Mouse (Mus musculus) thymus, adult 2 months (tissue): ENCODE data around the gene Abhd16a. TPM values are rescaled to one million over a fixed set of nuclear protein-coding genes. Genes with fewer than 3 reads are reported as not detected.

ENCODE experiments used
- DNase-seq: peaks from one replicate; pipeline ENCODE4 v3.0.0; 2021
- H3K27ac ChIP-seq: fragments of 200-500 bp; 2 replicates; pipeline ENCODE4 v1.5.1; 2012; ENCODE audit warnings: low read length, control low read depth; ENCODE audit not compliant: control insufficient read depth, insufficient read depth
- H3K27me3 ChIP-seq: fragments of 200-500 bp; 2 replicates; pipeline ENCODE4 v1.6.1; 2012; ENCODE audit warnings: mild to moderate bottlenecking, low read length, moderate library complexity, mixed read lengths; ENCODE audit not compliant: control insufficient read depth, insufficient read depth
- H3K36me3 ChIP-seq: fragments of 200-500 bp; 2 replicates; pipeline ENCODE4 v1.6.1; 2012; ENCODE audit warnings: mild to moderate bottlenecking, low read length, moderate library complexity; ENCODE audit not compliant: control insufficient read depth, insufficient read depth
- H3K4me1 ChIP-seq: fragments of 200-500 bp; replicated peaks from 2 replicates; pipeline ENCODE4 v1.6.1; 2012; ENCODE audit warnings: low read length; ENCODE audit not compliant: control insufficient read depth, insufficient read depth
- H3K4me3 ChIP-seq: fragments of 200-500 bp; 2 replicates; pipeline ENCODE4 v1.5.1; 2012; ENCODE audit warnings: mild to moderate bottlenecking, low read length, control low read depth, moderate library complexity; ENCODE audit not compliant: control insufficient read depth, insufficient read depth
- CTCF ChIP-seq: fragments of 200-500 bp; IDR thresholded peaks from 2 replicates; pipeline ENCODE4 v1.5.1; 2012; ENCODE audit warnings: mild to moderate bottlenecking, control low read depth, low read length, moderate library complexity, borderline replicate concordance; ENCODE audit not compliant: control insufficient read depth, poor library complexity, insufficient read depth; ENCODE audit errors: extremely low read depth
- POLR2A ChIP-seq: fragments of 200-500 bp; IDR thresholded peaks from 2 replicates; pipeline ENCODE4 v1.6.1; 2012; ENCODE audit warnings: mild to moderate bottlenecking, low read length, control low read depth, moderate library complexity; ENCODE audit not compliant: control insufficient read depth, poor library complexity, insufficient read depth; ENCODE audit errors: extremely low read depth
- WGBS: fragments of 180-500 bp; shearing (Covaris S2); methylation state at CpG from one replicate; pipeline ENCODE4 v1.1.7; 2018; 5-methylcytosine and 5-hydroxymethylcytosine counted together
- polyA plus RNA-seq: library from polyadenylated mRNA; depleted of rRNA; stranded (reverse); fragments of >200 nt; gene quantifications from 2 replicates; pipeline ENCODE4 v1.2.3, GENCODE M21; 2012

The Abhd16a gene
- polyA plus RNA-seq, 1 experiment, result 191 TPM

GRCm38 (mm10) chr17:35077285-35077684 lies 11.8 kb upstream of the Abhd16a start:
- no peak overlapping the region for H3K27ac ChIP-seq
- TF ChIP-seq POLR2A (no peak), CTCF (no peak)
- no peak for DNase-seq
- H3K36me3 ChIP-seq, result no peaks in the 10 kb centered on the region
- 17% methylated on average over 2 of the region's 2 CpGs for WGBS
- no peaks in the 10 kb centered on the region; the same call in 1 of the 2 replicates for H3K27me3 ChIP-seq
- peaks cover 26% of the 10 kb centered on the region for H3K4me1 ChIP-seq
- no peak overlapping the region for H3K4me3 ChIP-seq

DNA sequence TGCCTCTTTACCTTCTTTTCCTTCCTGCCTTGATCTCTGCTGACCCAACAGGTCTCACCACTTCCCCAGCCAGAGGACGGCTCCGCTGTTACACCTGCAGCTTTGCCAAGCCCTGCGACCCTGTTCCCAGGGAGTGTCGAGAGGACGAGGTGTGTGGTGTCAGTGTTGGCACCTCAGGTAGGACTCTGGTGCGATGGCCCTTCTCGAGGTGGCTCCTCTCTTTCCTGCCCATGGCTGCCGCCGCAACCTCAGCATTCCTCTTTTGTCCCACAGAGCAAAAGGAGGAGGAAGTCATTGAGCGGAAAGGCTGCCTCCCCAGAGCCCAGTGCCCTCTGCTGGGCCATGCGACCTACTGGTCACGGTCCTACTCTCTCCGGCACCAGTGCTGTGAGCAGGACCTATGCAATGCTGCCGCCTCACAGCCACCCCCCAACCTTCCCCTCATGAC lies 11.3 kb upstream of the Abhd16a start, which contains the start of gene Ly6g6d:
TSS of gene Ly6g6d (minus strand) at position 280 of the 448 bp plus-strand sequence.
- no peaks in the 10 kb centered on the region for H3K36me3 ChIP-seq
- H3K4me1 ChIP-seq, result peaks cover 26% of the 10 kb centered on the region
- 6% methylated on average over 14 of the region's 14 CpGs for WGBS
- no peak within 1 kb of the TSS for H3K27ac ChIP-seq
- no peaks in the 10 kb centered on the region; the same call in 1 of the 2 replicates for H3K27me3 ChIP-seq
- no peak for DNase-seq
- H3K4me3 ChIP-seq, result no peak within 1 kb of the TSS
- no peak for TF ChIP-seq POLR2A
- 0 out of 2 replicates have a peak, but pooled peaks have one; percentile 14 for TF ChIP-seq CTCF

- no peak for TF ChIP-seq POLR2A
- TF ChIP-seq CTCF, result no peak
- Histone ChIP-seq H3K4me1 (peaks cover 17% of the 10 kb centered on the region; the same call in 1 of the 2 replicates), H3K27me3 (no peaks in the 10 kb centered on the region; the same call in 1 of the 2 replicates), H3K36me3 (no peaks in the 10 kb centered on the region), H3K27ac (no peak overlapping the region), H3K4me3 (no peak overlapping the region)
- DNase-seq, result no peak
- WGBS, result 77% methylated on average over 9 of the region's 9 CpGs
Measured at GRCm38 (mm10) chr17:35079778-35080177, 9.3 kb upstream of the Abhd16a start.

DNA sequence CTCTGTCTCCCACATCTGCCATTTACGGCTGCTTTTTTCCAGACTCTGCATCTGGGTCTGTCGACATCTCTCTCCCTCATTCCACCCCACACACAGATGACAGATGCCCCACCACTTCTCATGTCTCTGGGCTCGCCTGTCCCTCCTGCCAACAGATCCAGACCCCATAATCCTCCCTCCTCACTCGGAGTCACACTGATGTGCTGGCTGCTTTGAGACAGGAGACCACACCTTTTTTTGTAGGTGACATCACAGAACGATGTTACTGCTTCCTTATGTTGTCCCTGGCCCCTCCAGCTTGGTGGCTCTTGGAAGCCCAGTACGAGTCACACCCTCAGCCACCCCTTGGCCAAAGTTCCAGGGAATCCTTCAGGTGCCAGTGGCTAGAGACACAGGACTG lies 8.8 kb upstream of the Abhd16a start:
- WGBS, result 77% methylated on average over 6 of the region's 6 CpGs

DNA sequence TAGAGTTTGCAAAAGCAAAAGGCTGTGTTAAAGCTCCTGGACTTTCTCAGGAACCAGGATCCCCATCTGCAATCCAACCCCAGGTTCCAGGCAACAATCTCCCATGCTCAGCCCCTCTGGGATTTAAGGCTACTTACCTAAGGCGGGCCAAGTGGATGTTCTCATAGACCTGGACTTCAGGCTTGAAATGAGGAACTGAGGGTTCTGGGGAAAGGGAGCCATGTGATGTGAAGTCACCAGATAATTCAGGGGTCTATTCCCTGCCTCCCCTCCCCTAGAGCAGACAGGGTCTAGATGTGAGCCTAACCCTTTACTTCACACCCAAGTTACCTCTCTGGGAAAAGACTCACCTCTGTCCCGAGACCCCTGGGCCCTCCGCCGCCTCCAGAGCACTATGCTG lies 8.4 kb upstream of the Abhd16a start:
- Histone ChIP-seq H3K27me3 (no peaks in the 10 kb centered on the region; the same call in 1 of the 2 replicates), H3K27ac (no peak overlapping the region), H3K36me3 (no peaks in the 10 kb centered on the region), H3K4me1 (peaks cover 17% of the 10 kb centered on the region; the same call in 1 of the 2 replicates), H3K4me3 (no peak overlapping the region)
- no peak for TF ChIP-seq CTCF
- no peak for TF ChIP-seq POLR2A
- DNase-seq, result no peak
- WGBS, result 97% methylated on average over 4 of the region's 4 CpGs

More for the DNA sequence above, 8.8 kb upstream of the Abhd16a start:
- TF ChIP-seq CTCF (no peak), POLR2A (no peak)
- no peak for DNase-seq
- H3K4me1 ChIP-seq, result peaks cover 17% of the 10 kb centered on the region; the same call in 1 of the 2 replicates
- H3K36me3 ChIP-seq, result no peaks in the 10 kb centered on the region
- H3K4me3 ChIP-seq, result no peak overlapping the region
- H3K27ac ChIP-seq, result no peak overlapping the region
- no peaks in the 10 kb centered on the region; the same call in 1 of the 2 replicates for H3K27me3 ChIP-seq

GRCm38 (mm10) chr17:35082841-35083576 lies 6.1 kb upstream of the Abhd16a start:
- peaks cover 9% of the 10 kb centered on the region; the same call in 1 of the 2 replicates for H3K4me1 ChIP-seq
- no peak overlapping the region for H3K27ac ChIP-seq
- H3K36me3 ChIP-seq, result no peaks in the 10 kb centered on the region
- no peaks in the 10 kb centered on the region; the same call in 1 of the 2 replicates for H3K27me3 ChIP-seq
- no peak for DNase-seq
- whole genome bisulfite sequencing, result 93% methylated on average over 16 of the region's 16 CpGs
- no peak overlapping the region for H3K4me3 ChIP-seq
- TF ChIP-seq POLR2A (no peak), CTCF (no peak)

- WGBS, result 67% methylated on average over 3 of the region's 3 CpGs
- H3K4me1 ChIP-seq, result peaks cover 6% of the 10 kb centered on the region; the same call in 1 of the 2 replicates
- DNase-seq, result no peak
- no peak for TF ChIP-seq POLR2A
- TF ChIP-seq CTCF, result no peak
- no peaks in the 10 kb centered on the region; the same call in 1 of the 2 replicates for H3K27me3 ChIP-seq
- no peaks in the 10 kb centered on the region for H3K36me3 ChIP-seq
- H3K27ac ChIP-seq, result no peak overlapping the region
- H3K4me3 ChIP-seq, result no peak overlapping the region
Measured at GRCm38 (mm10) chr17:35083929-35084497, 5.0 kb upstream of the Abhd16a start.
